Mouse (Mus musculus): ENCODE results near the gene Clpx. TPM values are rescaled to one million over a fixed set of nuclear protein-coding genes. Genes with fewer than 3 reads are reported as not detected.
"Not testable (repeated sequence)": the region's sequence is repeated elsewhere in the genome, so short reads cannot be mapped to it uniquely, and the experiment has no call there.

Clpx gene
- total RNA-seq, 2 experiments from 2014 or later: 15.8 to 44.3 TPM

GRCm38 (mm10) chr9:65288252-65288651 lies 5.8 kb upstream of the Clpx start:
- ATAC-seq (replicated peaks; ENCODE audit: poor library complexity, severe bottlenecking): not testable (repeated sequence)

DNA sequence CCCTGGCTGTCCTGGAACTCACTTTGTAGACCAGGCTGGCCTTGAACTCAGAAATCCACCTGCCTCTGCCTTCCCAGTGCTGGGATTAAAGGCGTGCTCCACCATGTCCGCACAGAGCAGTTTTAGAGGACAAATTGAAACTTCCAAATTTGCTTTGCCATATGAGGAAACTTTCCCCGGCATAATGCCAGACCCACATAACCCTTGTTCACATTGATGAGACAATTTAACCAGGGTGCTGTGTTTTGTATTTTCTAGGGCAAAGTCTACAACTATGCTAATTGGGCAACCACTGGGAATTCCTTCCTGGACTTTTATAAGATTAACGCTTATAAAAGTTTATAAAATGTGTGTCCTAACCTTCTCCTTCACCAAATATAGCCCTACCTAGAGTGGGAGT lies 4.1 kb upstream of the Clpx start:
- no peak for ATAC-seq (replicated peaks; ENCODE audit: poor library complexity, severe bottlenecking)

DNA sequence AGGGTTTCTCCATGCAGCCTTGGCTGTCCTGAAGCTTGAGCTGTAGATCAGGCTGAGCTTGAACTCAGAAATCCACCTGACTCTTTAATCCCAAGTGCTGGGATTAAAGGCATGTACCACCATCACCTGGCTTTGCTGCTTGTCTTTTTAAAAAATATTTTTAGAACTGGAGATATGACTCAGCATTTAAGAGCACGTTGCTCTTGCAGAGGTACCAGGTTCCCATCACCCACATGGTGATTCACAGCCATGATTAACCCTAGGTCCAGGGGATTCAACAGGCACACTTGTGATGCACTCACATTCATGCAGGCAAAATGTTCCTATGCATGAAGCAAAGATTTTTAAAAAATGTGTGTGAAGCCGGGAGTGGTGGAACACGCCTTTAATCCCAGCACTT lies 1.6 kb upstream of the Clpx start:
- ATAC-seq (replicated peaks; ENCODE audit: poor library complexity, severe bottlenecking): no peak

- ATAC-seq (replicated peaks; ENCODE audit: poor library complexity, severe bottlenecking): no peak
Measured at GRCm38 (mm10) chr9:65293119-65293518, 941 bp upstream of the Clpx start.

DNA sequence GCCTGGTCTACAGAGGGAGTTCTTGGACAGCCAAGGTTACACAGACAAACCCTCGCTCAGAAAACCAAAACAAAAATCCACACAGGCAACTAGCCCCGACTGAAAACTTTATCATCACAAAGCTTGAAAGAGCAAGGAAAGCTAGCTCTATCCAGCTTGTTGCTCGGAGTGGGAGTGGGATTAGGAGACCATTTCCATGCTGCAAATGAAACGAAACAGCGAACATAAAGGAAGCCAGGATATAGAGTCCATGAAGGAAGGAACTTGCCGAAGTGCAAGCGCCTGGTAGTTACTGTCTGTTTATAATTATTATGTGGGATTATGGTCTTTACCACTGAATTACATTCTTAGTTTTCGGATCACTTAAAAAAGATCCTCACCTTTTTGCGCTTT lies 484 bp upstream of the Clpx start:
- ATAC-seq (replicated peaks; ENCODE audit: poor library complexity, severe bottlenecking): no peak

GRCm38 (mm10) chr9:65294716-65295378 lies 787 bp downstream of the Clpx start:
- peak; percentile 15 for ATAC-seq (replicated peaks; ENCODE audit: poor library complexity, severe bottlenecking)

GRCm38 (mm10) chr9:65297056-65297455 lies 3.0 kb downstream of the Clpx start:
- ATAC-seq (replicated peaks; ENCODE audit: poor library complexity, severe bottlenecking): no peak

- no peak for ATAC-seq (replicated peaks; ENCODE audit: poor library complexity, severe bottlenecking)
Measured at GRCm38 (mm10) chr9:65298761-65299160, 4.7 kb downstream of the Clpx start.

- no peak for ATAC-seq (replicated peaks; ENCODE audit: poor library complexity, severe bottlenecking)
Measured at GRCm38 (mm10) chr9:65299650-65300049, 5.6 kb downstream of the Clpx start.

DNA sequence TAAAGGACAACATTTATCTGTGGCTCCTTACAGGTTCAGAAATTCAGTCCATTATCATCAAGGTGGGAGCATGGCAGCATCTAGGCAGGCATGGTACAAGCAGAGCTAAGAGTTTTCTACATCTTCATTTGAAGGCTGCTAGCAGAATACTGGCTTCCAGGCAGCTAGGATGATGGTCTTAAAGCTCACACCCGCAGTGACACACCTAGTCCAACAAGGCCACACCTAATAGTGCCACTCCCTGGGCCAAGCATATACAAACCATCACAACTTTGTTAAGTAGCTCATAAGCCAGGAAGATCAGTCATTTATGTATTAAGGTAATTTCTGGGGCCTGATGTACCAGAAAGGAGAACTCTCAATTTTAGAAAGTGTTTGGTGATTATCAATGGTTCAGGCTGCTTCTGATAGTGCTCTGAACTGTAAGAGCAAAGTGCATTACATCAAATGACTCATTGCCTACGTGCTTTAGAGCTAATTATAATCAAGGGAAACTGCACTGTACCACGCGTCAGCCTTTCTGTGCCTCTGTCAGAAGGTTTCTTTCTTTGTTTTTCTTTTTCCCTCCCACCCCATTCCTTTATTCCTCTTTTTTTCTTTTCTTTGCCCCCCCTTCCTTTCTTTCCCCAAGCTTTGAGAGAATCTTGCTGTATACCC lies 8.4 kb downstream of the Clpx start:
- ATAC-seq (replicated peaks; ENCODE audit: poor library complexity, severe bottlenecking): no peak

DNA sequence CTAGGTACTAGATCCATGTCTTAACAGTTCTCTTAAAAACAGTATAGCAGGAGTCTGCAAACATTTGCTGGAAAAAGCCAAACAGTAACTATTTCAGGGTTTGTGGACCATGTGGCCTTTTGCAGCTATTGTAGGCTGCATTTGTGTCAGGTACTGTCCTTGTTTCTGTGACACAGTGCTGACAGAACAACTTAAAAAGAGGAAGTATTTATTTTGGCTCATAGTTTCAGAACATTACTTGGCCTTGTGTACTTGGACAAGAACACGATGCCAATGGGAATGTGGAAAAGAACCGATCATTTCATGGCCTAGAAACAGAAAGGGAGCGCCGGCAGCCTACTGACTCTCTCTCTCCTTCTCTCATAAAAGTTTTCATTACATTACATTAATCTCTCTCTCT lies 9.5 kb downstream of the Clpx start:
- no peak for ATAC-seq (replicated peaks; ENCODE audit: poor library complexity, severe bottlenecking)

DNA sequence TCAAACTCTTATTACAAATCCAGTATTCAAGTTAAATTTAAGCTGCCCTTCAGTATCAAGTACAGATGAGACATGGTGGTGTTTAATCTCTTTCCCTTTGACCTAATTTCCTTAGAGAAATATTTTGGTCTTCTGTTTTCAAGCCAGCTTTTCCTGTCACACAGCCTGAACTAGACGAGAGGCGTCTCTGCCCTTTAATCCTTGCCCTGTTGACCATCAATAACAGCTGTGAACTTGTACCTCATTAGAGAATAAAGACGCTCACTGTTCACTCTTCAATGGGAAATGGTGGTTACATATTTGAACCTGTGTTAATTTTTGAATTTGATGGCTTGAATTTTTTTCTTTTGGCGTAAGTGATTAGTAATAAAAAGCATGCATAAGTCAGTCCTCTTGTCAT lies 10.2 kb downstream of the Clpx start:
- no peak for ATAC-seq (replicated peaks; ENCODE audit: poor library complexity, severe bottlenecking)

- ATAC-seq (replicated peaks; ENCODE audit: poor library complexity, severe bottlenecking): no peak
Measured at GRCm38 (mm10) chr9:65306672-65307071, 12.6 kb downstream of the Clpx start.

DNA sequence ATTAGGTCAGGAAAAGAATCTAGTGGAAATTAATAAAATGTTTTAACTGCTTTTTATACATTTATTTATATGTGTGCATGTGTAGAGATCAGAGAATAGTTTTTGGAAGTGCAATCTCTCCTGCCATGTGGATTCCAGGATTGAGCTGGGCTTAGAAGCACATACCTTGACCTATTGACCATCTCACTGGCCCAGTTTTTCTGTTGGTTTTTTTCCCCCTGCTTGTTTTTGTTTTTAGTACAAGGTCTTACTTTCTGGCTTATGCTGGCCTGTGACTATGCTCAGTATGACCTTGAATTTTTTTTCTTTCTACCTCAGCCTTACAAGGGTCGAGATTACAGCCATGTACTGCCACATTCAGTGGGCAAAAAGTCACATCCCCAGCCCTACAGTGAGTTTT lies 14.0 kb downstream of the Clpx start:
- ATAC-seq (replicated peaks; ENCODE audit: poor library complexity, severe bottlenecking): no peak

GRCm38 (mm10) chr9:65312669-65313357 lies 18.8 kb downstream of the Clpx start:
- peak; percentile 35 for ATAC-seq (replicated peaks; ENCODE audit: poor library complexity, severe bottlenecking)

GRCm38 (mm10) chr9:65313846-65314245 lies 19.8 kb downstream of the Clpx start:
- ATAC-seq (replicated peaks; ENCODE audit: poor library complexity, severe bottlenecking): no peak

- ATAC-seq (replicated peaks; ENCODE audit: poor library complexity, severe bottlenecking): no peak
Measured at GRCm38 (mm10) chr9:65322255-65322900, 28.3 kb downstream of the Clpx start.

DNA sequence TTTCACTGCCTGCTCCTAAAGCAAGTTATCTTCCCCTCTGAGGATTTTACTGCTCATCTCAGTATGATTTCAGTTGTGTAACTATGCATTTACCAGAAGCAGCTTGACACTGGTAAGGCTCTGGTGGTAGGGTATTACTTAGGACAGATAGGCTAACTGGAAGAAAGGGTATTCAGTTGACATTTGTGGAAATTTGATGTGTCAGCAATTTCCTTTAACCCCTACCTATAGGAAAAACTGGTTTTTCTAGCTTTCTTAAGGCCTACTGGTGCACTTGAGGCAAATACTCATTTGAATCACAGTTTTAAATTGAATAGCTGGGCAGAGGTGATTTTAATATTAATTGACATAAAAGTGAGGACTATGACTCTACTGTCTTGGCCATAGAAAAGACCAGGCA lies 31.9 kb downstream of the Clpx start:
- no peak for ATAC-seq (replicated peaks; ENCODE audit: poor library complexity, severe bottlenecking)

DNA sequence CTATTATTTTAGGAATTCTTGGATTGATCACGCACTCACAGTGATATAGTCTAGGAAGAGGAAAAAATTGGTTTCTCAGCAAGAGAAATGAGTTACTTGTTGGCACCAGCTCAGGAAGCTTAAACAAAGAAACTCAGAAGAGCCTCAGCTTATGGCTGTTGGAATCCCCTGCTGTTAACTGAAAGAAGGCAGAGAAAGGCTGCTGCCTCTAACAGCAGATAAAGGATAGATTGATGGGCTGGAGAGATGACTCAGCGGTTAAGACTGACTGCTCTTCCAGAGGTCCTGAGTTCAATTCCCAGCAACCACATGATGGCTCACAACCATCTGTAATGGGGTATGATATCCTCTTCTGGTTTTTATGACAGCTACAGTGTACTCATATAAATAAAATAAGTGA lies 33.3 kb downstream of the Clpx start:
- no peak for ATAC-seq (replicated peaks; ENCODE audit: poor library complexity, severe bottlenecking)

DNA sequence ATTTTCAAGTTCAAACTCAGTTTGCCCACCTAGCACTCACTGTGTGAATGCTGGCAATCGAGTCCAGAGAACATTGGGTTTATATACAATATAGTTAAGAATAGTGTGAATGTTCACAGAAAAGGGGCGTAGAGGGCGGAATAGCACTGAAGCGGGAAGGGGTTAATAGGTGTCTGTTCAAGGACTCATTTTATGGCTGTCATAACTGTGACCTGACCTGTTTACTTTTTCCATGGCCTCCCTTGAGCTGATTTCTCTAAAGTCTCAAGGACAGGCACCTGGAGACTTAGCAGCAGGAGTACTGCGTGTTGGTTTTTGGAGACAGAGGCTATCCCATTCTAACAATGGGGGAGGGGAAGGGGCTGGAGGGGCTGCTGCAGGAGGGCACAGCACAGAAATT lies 39.9 kb downstream of the Clpx start:
- ATAC-seq (replicated peaks; ENCODE audit: poor library complexity, severe bottlenecking): no peak

DNA sequence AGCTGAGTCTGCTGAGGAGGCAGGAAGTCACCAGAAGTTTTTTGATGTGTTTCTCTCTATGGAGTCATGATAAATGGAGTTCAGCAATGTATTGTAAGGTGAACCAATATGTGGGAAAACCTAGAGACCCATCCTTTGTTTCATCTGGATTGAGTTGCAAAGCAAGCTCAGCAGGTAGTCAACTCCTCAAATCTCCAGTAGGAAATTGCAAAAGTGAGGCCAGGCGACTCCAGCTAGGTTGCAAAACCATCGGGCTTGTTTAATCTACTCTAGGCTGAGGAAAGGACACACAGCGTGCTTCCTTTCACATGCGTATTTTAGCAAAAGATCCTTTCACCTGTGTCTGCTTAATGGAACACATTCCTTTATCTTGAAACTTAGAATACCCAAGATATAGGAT lies 45.1 kb downstream of the Clpx start:
- ATAC-seq (replicated peaks; ENCODE audit: poor library complexity, severe bottlenecking): no peak
